In the genomic region with DNA sequence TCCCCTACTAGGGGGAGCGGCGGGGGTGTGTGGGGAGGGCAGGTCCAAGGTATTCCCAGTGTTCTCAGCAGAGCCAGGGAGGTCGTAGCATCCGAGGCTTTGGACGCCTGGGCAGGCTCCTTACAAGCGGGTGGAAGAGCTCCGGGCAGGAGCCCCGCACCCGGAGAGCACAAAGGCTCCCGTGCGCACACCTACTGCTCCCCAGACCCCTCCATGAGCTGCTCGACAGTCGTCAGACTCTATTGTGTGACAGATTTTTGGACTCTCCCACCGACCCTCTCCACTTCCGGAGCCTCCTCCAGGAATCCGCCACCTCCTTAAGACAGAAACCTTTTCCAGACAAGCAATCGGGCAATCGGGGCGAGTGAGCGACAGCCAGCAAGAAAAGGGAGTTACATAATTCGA, we compare ENCODE assay signal across 14 mouse cellular contexts. TPM values are rescaled to one million over a fixed set of nuclear protein-coding genes. Genes with fewer than 3 reads are reported as not detected.
DNase-seq lines count a peak whose midpoint lies in the region; ATAC-seq and TF ChIP-seq lines count a peak whose summit lies in the region.
"Had no signal": no experiment of that assay in that cellular context is flagged by ENCODE, and none has a peak within 500 bp of the region (broad histone marks: within the 10 kb centered on the region; RNA-seq: fewer than 3 reads in every experiment).

No protein-coding gene starts in this region.

- H3K4me1 ChIP-seq in lung, embryonic 14.5 days (ENCODE audit: insufficient read depth): no peaks in the 10 kb centered on the region
- no peaks in the 10 kb centered on the region for H3K4me1 ChIP-seq in hindbrain, embryonic 14.5 days (replicated peaks; ENCODE audit: control insufficient read depth, insufficient read depth, low read length)
- no peaks in the 10 kb centered on the region for H3K4me1 ChIP-seq in midbrain, postnatal 0 days (ENCODE audit: insufficient read depth, low read length)
- peaks cover 3% of the 10 kb centered on the region; the same call in 1 of the 2 replicates for H3K4me1 ChIP-seq in heart, embryonic 11.5 days (ENCODE audit: control insufficient read depth, insufficient read depth, low read length)

- H3K4me2 ChIP-seq in lung, embryonic 14.5 days: peak overlapping the region; percentile 7; the same call in 1 of the 2 replicates
- peak overlapping the region; percentile 52 for H3K4me2 ChIP-seq in hindbrain, embryonic 14.5 days (replicated peaks)
- peak overlapping the region; percentile 12 for H3K4me2 ChIP-seq in midbrain, postnatal 0 days (ENCODE audit: low read depth, low read length, poor library complexity, severe bottlenecking)
- H3K4me2 ChIP-seq in heart, embryonic 11.5 days: no peak overlapping the region

- H3K4me3 ChIP-seq in lung, embryonic 14.5 days (ENCODE audit: low read depth, low read length): peak overlapping the region; percentile 2; the same call in 1 of the 2 replicates
- H3K4me3 ChIP-seq in hindbrain, embryonic 14.5 days (replicated peaks; ENCODE audit: low read length): peak overlapping the region; percentile 30
- H3K4me3 ChIP-seq in midbrain, postnatal 0 days (ENCODE audit: low read depth, low read length): no peak overlapping the region
- H3K4me3 ChIP-seq in heart, embryonic 11.5 days (ENCODE audit: low read depth, low read length): no peak overlapping the region

- WGBS in lung, embryonic 14.5 days: 2% methylated on average over 21 of the region's 21 CpGs
- under 1% methylated on average over 21 of the region's 21 CpGs for WGBS in hindbrain, embryonic 14.5 days
- 2% methylated on average over 21 of the region's 21 CpGs for WGBS in midbrain, postnatal 0 days
- WGBS in heart, embryonic 11.5 days (ENCODE audit: insufficient replicate concordance): under 1% methylated on average over 21 of the region's 21 CpGs

- H3K9ac ChIP-seq in lung, embryonic 14.5 days: no peak overlapping the region
- peak overlapping the region; percentile 66 for H3K9ac ChIP-seq in hindbrain, embryonic 14.5 days
- no peak overlapping the region; the same call in 1 of the 2 replicates for H3K9ac ChIP-seq in midbrain, postnatal 0 days (replicated peaks; ENCODE audit: low read length, poor library complexity, severe bottlenecking)
- no peak overlapping the region for H3K9ac ChIP-seq in heart, embryonic 11.5 days (ENCODE audit: low read depth, low read length)

- DNase-seq in lung, embryonic 14.5 days: no peak
- DNase-seq in lung, postnatal 4 days: no peak
- peak; percentile 60 for DNase-seq in embryo, embryonic 11 days
- no peak for DNase-seq in hindbrain, embryonic 14.5 days (ENCODE audit: low spot score)
- DNase-seq in midbrain, postnatal 0 days (ENCODE audit: low spot score): no peak
- no peak for DNase-seq in cerebellum, adult 8-10 months
- DNase-seq in kidney, adult 11 months: no peak
- DNase-seq: adrenal gland, postnatal 14 days; cerebellum, postnatal 25 days; kidney, postnatal 36 days; left cerebral cortex, postnatal 4 days had no signal

- H3K36me3 ChIP-seq in lung, embryonic 14.5 days (ENCODE audit: insufficient read depth): no peaks in the 10 kb centered on the region
- H3K36me3 ChIP-seq in hindbrain, embryonic 14.5 days (replicated peaks; ENCODE audit: control insufficient read depth, insufficient read depth): no peaks in the 10 kb centered on the region
- H3K36me3 ChIP-seq in midbrain, postnatal 0 days (ENCODE audit: insufficient read depth, low read length): no peaks in the 10 kb centered on the region
- no peaks in the 10 kb centered on the region for H3K36me3 ChIP-seq in heart, embryonic 11.5 days (ENCODE audit: control insufficient read depth, insufficient read depth, low read length)

- H3K27ac ChIP-seq in lung, embryonic 14.5 days (ENCODE audit: low read depth): no peak overlapping the region
- H3K27ac ChIP-seq in hindbrain, embryonic 14.5 days: peak overlapping the region; percentile 84
- H3K27ac ChIP-seq in midbrain, postnatal 0 days (ENCODE audit: low read depth, low read length): no peak overlapping the region
- H3K27ac ChIP-seq in heart, embryonic 11.5 days (ENCODE audit: low read depth, low read length): no peak overlapping the region

- no peak for ATAC-seq in lung, embryonic 14.5 days (ENCODE audit: insufficient read depth)
- no peak for ATAC-seq in hindbrain, embryonic 14.5 days (ENCODE audit: low FRiP score)
- ATAC-seq in midbrain, postnatal 0 days (ENCODE audit: low FRiP score): no peak
- no peak for ATAC-seq in heart, embryonic 11.5 days (replicated peaks; ENCODE audit: insufficient number of reproducible peaks, low FRiP score, low TSS enrichment)

- no peaks in the 10 kb centered on the region for H3K9me3 ChIP-seq in lung, embryonic 14.5 days (ENCODE audit: low read depth, low read length)
- H3K9me3 ChIP-seq in hindbrain, embryonic 14.5 days (ENCODE audit: control insufficient read depth, low read length): no peaks in the 10 kb centered on the region
- no peaks in the 10 kb centered on the region for H3K9me3 ChIP-seq in midbrain, postnatal 0 days (ENCODE audit: low read length)
- no peaks in the 10 kb centered on the region for H3K9me3 ChIP-seq in heart, embryonic 11.5 days (replicated peaks; ENCODE audit: control insufficient read depth, low read length)

- H3K27me3 ChIP-seq in lung, embryonic 14.5 days (ENCODE audit: insufficient read depth, low read length): peaks cover 98% of the 10 kb centered on the region
- H3K27me3 ChIP-seq in hindbrain, embryonic 14.5 days (ENCODE audit: control insufficient read depth, insufficient read depth, low read length): peaks cover 77% of the 10 kb centered on the region
- H3K27me3 ChIP-seq in midbrain, postnatal 0 days (ENCODE audit: insufficient read depth, low read length): peaks cover 77% of the 10 kb centered on the region
- peaks cover 92% of the 10 kb centered on the region for H3K27me3 ChIP-seq in heart, embryonic 11.5 days (ENCODE audit: control insufficient read depth, insufficient read depth, low read length)

- TF ChIP-seq CTCF in lung, embryonic 14.5 days (IDR thresholded peaks at IDR 0.05; ENCODE audit: low read depth): no peak
- no peak for TF ChIP-seq CTCF in midbrain, postnatal 0 days (IDR thresholded peaks at IDR 0.05)

RNA-seq across cellular contexts. Expression of a gene that starts 4.2 kb away (rescaled TPM):
- 0.09 TPM in 1 of 2 replicates, not detected in the other for polyA plus RNA-seq in lung, embryonic 14.5 days (2014; fragmentation: Nextera tagmentation; extraction: Ambion mirVana)
- polyA plus RNA-seq in hindbrain, embryonic 14.5 days (2014; fragmentation: Nextera tagmentation; extraction: Ambion mirVana): 6.7 and 8.7 TPM in 2 replicates
- 7.0 and 8.4 TPM in 2 replicates for total RNA-seq in midbrain, postnatal 0 days (2014; rRNA removed)
- 0.65 and 0.83 TPM in 2 replicates for polyA plus RNA-seq in midbrain, postnatal 0 days (2015; fragmentation: Nextera tagmentation; extraction: Ambion mirVana)
- 0.03 TPM in 1 of 2 replicates, not detected in the other for polyA plus RNA-seq in heart, embryonic 11.5 days (2014; fragmentation: Nextera tagmentation; extraction: Ambion mirVana)
- total RNA-seq: adrenal gland, postnatal 14 days; megakaryocyte-erythroid progenitor cell, adult 5-6 weeks; MEL had no signal

Comparison
In these comparisons a context has a peak if more than half of its experiments do, and no peak if none do; other contexts are left out.
1. H3K4me3 ChIP-seq: peak in lung, embryonic 14.5 days (single experiment) and hindbrain, embryonic 14.5 days (single experiment); none in midbrain, postnatal 0 days (single experiment) and heart, embryonic 11.5 days (single experiment).